Mouse (Mus musculus) midbrain, postnatal 0 days (tissue): ENCODE measurements at regions not wholly inside any gene's neighbourhood (a gene's known extent, or its start where the extent isn't known, plus 50 kb on each side); places are given as distances from the start of the nearest gene placed in this dataset.

Experiments used
- ATAC-seq: fragments of 200-750 bp; cut with Nextera tagmentation; 2 replicates; pipeline ENCODE4 v1.8.0; 2017; ENCODE audit warnings: moderate number of reproducible peaks, mild to moderate bottlenecking, moderate TSS enrichment, moderate library complexity; ENCODE audit not compliant: low FRiP score
- DNase-seq: peaks from one replicate; pipeline ENCODE4 v3.0.0-alpha.2; 2015; ENCODE audit warnings: low spot score
- H3K27ac ChIP-seq: fragments of 300-500 bp; sonication (generic); 2 replicates; pipeline ENCODE4 v1.5.1; 2014; ENCODE audit warnings: low read depth, mild to moderate bottlenecking, low read length, mixed read lengths
- H3K27me3 ChIP-seq: fragments of 300-500 bp; sonication (generic); 2 replicates; pipeline ENCODE4 v1.6.1; 2014; ENCODE audit warnings: low read length, control low read depth, mixed read lengths; ENCODE audit not compliant: insufficient read depth
- H3K36me3 ChIP-seq: fragments of 300-500 bp; sonication (generic); 2 replicates; pipeline ENCODE4 v1.6.1; 2014; ENCODE audit warnings: low read length, control low read depth, mixed read lengths; ENCODE audit not compliant: insufficient read depth
- H3K4me1 ChIP-seq: fragments of 300-500 bp; sonication (generic); 2 replicates; pipeline ENCODE4 v1.6.1; 2014; ENCODE audit warnings: mild to moderate bottlenecking, control low read depth, antibody characterized with exemption, low read length, mixed read lengths; ENCODE audit not compliant: insufficient read depth
- H3K4me2 ChIP-seq: fragments of 300-500 bp; sonication (generic); 2 replicates; pipeline ENCODE4 v1.6.1; 2014; ENCODE audit warnings: low read depth, mild to moderate bottlenecking, low read length, mixed read lengths; ENCODE audit not compliant: poor library complexity, severe bottlenecking
- H3K4me3 ChIP-seq: fragments of 300-500 bp; sonication (generic); 2 replicates; pipeline ENCODE4 v1.5.1; 2014; ENCODE audit warnings: low read depth, mild to moderate bottlenecking, low read length, moderate library complexity
- H3K9ac ChIP-seq: fragments of 300-500 bp; sonication (generic); replicated peaks from 2 replicates; pipeline ENCODE4 v1.6.1; 2014; ENCODE audit warnings: mild to moderate bottlenecking, low read length, moderate library complexity, mixed read lengths; ENCODE audit not compliant: poor library complexity, severe bottlenecking
- H3K9me3 ChIP-seq: fragments of 300-500 bp; sonication (generic); 2 replicates; pipeline ENCODE4 v1.6.1; 2016; ENCODE audit warnings: low read length, control low read depth
- CTCF ChIP-seq: IDR thresholded peaks from 2 replicates; pipeline ENCODE4 v1.5.1; 2016; ENCODE audit warnings: antibody characterized with exemption, mild to moderate bottlenecking
- WGBS: fragments of 180-500 bp; shearing (Covaris S2); extraction: QIAGEN DNeasy Blood & Tissue Kit; methylation state at CpG from one replicate; pipeline ENCODE4 v1.1.7; 2014; 5-methylcytosine and 5-hydroxymethylcytosine counted together

DNA sequence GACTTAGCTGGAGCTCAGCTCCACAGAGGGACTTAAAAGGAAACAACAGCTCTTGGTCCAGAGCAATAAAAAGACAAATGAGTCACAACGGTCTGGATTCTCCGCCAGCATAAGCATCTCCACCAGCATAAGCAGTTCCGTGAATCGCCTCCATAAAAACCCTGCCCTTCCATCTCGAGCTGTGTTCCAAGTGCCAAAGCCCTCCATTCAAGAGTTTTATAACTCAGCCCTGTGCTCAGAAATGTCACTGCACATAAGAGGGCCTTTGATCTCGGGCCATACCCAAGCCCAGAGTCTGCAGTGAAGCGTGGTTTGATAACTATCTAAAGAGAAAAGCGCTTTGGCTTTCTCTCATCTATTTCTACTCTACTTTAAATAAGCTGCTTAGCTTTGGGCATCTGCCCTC lies 70.8 kb upstream of the Akap13 start:
- DNase-seq, result no peak
- H3K9ac ChIP-seq, result no peak overlapping the region
- TF ChIP-seq CTCF, result no peak
- H3K4me1 ChIP-seq, result no peaks in the 10 kb centered on the region
- 19% methylated on average over 8 of the region's 8 CpGs for WGBS
- no peaks in the 10 kb centered on the region for H3K27me3 ChIP-seq
- H3K9me3 ChIP-seq, result no peaks in the 10 kb centered on the region
- H3K4me2 ChIP-seq, result no peak overlapping the region
- no peak for ATAC-seq
- H3K36me3 ChIP-seq, result no peaks in the 10 kb centered on the region
- H3K4me3 ChIP-seq, result no peak overlapping the region
- H3K27ac ChIP-seq, result no peak overlapping the region

DNA sequence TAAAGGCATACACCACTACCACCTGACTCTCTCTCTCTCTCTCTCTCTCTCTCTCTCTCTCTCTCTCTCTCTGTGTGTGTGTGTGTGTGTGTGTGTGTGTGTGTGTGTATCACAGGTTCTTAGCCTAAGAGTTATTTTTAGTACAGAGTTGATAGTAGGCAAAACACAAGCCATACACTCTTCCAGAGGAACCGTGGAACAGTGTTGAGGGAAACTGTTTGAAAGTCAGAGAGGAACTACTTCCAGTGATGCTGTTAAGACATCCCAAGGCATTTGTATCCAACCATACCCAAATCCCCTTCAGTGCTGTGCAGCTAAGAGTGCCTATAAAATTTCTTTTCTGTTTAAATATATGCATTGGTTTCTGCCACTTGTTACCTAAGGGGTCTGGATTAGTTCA lies 68.3 kb upstream of the Akap13 start:
- H3K4me1 ChIP-seq, result no peaks in the 10 kb centered on the region
- H3K36me3 ChIP-seq, result no peaks in the 10 kb centered on the region
- ATAC-seq, result no peak
- no peak for TF ChIP-seq CTCF
- 85% methylated on average over 1 of the region's 1 CpGs for WGBS
- H3K27me3 ChIP-seq, result no peaks in the 10 kb centered on the region
- no peaks in the 10 kb centered on the region for H3K9me3 ChIP-seq
- no peak overlapping the region for H3K9ac ChIP-seq
- no peak overlapping the region for H3K4me2 ChIP-seq
- H3K4me3 ChIP-seq, result no peak overlapping the region
- no peak overlapping the region for H3K27ac ChIP-seq
- no peak for DNase-seq

DNA sequence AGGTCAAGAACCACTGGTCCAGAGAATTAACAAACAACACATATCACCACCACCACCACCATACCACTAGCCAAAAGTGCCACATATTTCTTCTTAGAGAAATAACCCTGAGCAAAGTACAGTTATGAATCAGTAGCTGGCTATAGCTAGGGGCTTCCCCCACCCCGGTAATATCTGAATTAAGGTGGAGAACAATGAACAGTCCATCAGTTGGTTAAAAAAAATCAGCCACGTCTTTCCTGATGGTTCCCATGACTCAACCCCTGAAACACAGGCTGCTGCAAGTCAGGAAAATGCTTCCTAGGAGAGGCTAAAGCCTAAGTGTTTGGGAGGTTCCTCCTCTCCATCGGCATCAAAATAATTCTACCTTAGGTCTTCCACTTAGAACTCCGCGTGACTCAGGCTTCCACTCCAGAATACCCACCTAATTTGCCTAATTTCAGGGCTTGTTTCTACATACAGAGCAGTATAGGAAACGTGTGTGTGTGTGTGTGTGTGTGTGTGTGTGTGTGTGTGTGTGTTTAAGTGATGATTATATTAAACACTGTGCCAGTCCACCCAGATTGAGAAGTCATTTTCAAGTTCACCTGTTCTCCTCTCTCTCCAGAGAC lies 67.4 kb upstream of the Akap13 start:
- H3K27ac ChIP-seq, result no peak overlapping the region
- H3K4me3 ChIP-seq, result no peak overlapping the region
- no peak for ATAC-seq
- no peaks in the 10 kb centered on the region for H3K9me3 ChIP-seq
- DNase-seq, result no peak
- H3K9ac ChIP-seq, result no peak overlapping the region
- no peaks in the 10 kb centered on the region for H3K36me3 ChIP-seq
- TF ChIP-seq CTCF, result no peak
- no peaks in the 10 kb centered on the region for H3K4me1 ChIP-seq
- H3K4me2 ChIP-seq, result no peak overlapping the region
- no peaks in the 10 kb centered on the region for H3K27me3 ChIP-seq
- 83% methylated on average over 6 of the region's 6 CpGs for WGBS

DNA sequence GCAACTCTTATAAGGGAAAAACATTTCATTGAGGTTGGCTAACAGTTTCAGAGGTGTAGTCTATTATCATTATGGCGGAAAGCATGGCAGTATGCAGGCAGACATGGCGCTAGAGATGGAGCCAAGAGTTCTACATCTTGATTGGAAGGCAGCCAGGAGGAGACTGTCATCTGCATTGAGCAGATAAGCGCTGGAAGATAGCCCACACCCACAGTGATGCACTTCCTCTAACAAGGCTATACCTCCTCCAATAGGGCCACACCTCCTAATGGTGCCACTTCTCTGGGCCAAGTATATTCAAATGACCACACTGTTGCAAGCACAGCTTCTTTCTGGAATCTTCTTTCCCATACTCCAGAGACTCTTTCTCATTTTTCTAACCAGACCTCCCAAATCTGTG lies 65.2 kb upstream of the Akap13 start:
- 97% methylated on average over 3 of the region's 3 CpGs for WGBS
- H3K27me3 ChIP-seq, result no peaks in the 10 kb centered on the region
- H3K36me3 ChIP-seq, result no peaks in the 10 kb centered on the region
- no peak overlapping the region for H3K4me2 ChIP-seq
- H3K27ac ChIP-seq, result no peak overlapping the region
- no peaks in the 10 kb centered on the region for H3K9me3 ChIP-seq
- no peak overlapping the region for H3K4me3 ChIP-seq
- no peak overlapping the region for H3K9ac ChIP-seq
- ATAC-seq (no peak), DNase-seq (no peak)
- no peaks in the 10 kb centered on the region for H3K4me1 ChIP-seq
- no peak for TF ChIP-seq CTCF

DNA sequence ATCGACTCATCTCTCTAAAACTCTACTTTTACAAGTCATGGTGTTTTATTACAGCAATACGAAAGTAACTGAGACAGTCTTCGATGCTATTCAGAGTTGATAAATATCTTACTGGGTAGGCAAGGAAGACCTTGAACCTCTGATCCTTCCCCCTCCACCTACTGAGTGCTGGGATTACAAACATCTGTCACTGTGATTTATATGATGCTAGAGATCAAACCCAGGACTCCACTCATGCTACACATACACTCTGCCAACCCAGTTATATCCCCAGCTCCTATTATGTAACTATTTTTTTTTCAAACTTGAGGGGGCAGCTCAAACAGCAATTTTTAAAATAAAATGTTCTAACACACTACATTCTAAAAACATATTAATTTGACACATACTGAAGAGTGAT lies 62.6 kb upstream of the Akap13 start:
- Histone ChIP-seq H3K4me1 (no peaks in the 10 kb centered on the region), H3K4me3 (no peak overlapping the region), H3K9ac (no peak overlapping the region), H3K4me2 (no peak overlapping the region), H3K36me3 (no peaks in the 10 kb centered on the region), H3K27ac (no peak overlapping the region), H3K9me3 (no peaks in the 10 kb centered on the region), H3K27me3 (no peaks in the 10 kb centered on the region)
- TF ChIP-seq CTCF, result no peak
- no peak for DNase-seq
- ATAC-seq, result no peak
- WGBS, result 97% methylated on average over 3 of the region's 3 CpGs

DNA sequence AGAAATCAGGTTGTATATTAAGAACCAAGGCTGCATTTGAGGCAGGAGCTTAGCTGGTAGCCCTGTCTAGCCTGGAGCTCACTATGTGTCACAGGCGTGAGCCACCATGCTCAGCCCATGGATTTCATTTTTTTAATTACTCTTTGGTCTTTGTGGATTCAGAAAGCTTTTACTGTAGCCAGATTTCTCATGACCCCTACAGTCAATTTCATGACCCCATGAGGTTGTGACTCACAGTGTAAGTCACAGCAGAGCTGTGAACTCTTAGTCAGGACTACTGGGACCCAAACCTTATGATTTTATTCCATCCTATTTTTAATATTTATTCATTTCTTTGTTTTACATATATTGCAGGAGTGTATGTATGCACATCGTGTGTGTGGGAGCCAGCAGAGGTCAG lies 61.9 kb upstream of the Akap13 start:
- no peaks in the 10 kb centered on the region for H3K27me3 ChIP-seq
- H3K4me2 ChIP-seq, result no peak overlapping the region
- WGBS, result 92% methylated on average over 2 of the region's 2 CpGs
- TF ChIP-seq CTCF, result no peak
- ATAC-seq (no peak), DNase-seq (no peak)
- no peak overlapping the region for H3K27ac ChIP-seq
- H3K4me3 ChIP-seq, result no peak overlapping the region
- H3K9me3 ChIP-seq, result no peaks in the 10 kb centered on the region
- H3K4me1 ChIP-seq, result no peaks in the 10 kb centered on the region
- no peak overlapping the region for H3K9ac ChIP-seq
- no peaks in the 10 kb centered on the region for H3K36me3 ChIP-seq
